Mouse (Mus musculus): ENCODE results near the gene Lingo1.

The Lingo1 gene

DNA sequence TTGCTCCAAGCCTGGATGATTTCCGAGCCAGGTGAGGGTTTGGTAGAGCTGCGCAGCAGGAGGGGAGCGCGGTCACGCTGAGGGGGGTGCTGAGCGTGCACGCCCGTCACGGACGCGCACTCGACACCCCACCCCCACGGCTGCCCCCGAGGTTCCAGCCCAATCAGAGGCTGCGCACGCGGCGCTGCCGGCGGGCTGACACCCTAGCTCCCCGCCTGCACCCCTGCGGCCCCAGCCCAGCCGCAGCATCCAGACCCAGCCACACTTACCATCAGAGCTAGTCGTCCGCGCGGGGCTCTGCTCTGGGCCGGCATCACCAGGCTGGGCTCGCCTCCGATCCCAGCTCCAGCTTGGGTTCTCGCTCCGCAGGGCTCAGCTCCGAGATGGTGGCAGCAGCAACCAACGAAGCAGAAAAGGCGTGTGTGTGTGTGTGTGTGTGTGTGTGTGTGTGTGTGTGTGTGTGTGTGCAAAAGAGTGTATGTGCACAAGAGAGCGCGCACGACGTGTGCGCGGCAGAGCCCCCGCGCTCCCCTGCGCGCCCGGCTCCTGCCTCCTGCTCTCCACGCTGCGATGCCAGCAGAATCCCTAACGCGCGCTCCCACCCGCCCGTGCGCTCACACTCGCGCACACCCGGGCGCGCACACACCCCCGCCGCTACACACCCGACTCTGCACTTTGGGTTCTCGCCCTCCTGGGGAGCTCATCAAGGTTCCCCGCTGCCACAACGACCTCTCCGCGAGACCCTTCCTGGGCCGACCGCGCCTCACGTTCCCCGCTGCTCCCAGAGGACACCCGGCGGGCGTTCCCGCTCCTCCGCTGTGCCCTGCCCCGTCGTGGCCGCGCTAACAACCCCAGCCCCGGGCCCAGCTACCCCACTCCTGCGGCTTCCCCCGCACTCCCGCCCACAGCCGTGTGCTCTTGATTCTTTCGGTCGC, at the start of gene Lingo1:
TSS of gene Lingo1 (minus strand) at position 748 of the 935 bp plus-strand sequence.
- DNase-seq (ENCODE audit: low read depth, low spot score), result no peak

DNA sequence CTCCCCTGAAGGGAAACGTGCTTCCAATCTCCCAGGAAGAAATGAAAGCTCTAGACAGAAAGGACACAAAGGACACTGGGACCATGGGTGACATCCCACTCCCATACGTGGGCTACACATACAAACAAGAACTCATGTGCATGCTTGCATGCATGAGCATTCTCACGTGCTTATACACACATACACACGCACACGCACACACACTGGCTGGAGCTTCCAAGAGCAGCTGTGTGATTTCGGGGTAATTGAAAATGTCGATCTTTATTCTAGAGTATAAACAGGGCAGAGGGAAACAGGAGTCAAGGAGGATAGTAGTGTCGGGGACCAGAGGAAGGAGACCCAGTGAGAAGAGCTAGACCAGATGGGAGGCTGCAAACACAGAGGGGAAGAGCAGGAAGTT, 48.4 kb upstream of the Lingo1 start:
- DNase-seq (ENCODE audit: low read depth, low spot score), result no peak

- peak; percentile 65 for DNase-seq (ENCODE audit: low read depth, low spot score)
Observed at GRCm38 (mm10) chr9:56843679-56844188, 47.5 kb upstream of the Lingo1 start.

DNA sequence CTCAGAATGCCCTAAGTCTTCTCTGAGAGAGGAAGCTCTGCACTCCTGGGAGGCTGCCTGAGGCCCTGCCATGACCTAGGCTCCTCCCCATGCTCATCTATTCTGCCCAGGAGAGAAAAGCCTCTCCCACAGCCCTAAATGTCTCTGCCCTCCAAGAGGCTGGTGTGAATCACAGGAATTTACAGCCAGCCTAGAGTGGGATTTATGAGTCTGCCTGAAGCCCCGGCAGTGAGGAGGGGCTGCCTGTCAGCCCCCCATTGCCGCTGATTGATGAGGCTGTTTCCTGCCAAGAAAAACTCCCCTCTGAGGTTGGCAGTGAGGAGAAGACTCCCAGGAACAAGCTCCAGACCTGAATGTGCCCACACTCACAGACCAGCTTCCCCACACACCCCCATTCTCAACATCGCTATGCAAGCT, 46.0 kb upstream of the Lingo1 start:
- DNase-seq (ENCODE audit: low read depth, low spot score), result peak; percentile 49

GRCm38 (mm10) chr9:56841864-56842263, 45.6 kb upstream of the Lingo1 start:
- DNase-seq (ENCODE audit: low read depth, low spot score), result no peak

DNA sequence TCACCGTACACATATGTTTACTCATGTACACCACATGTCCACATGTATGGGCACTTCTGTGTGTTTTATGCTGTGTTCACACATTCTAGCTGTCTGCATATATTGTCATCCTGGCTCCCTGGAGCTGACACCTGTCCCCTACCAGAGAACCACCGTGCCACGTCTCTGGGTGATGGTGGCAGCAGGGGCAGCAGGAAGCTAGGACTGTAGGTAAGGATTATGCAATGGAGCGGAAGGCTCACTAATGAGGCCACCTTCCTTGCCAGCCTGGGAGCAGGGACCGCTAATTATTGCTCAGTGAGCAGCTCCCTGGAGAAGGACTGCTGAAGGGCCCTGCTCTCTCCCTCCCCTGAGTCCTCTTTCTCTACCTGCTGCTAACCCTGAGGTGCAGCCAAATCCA, 44.5 kb upstream of the Lingo1 start:
- DNase-seq (ENCODE audit: low read depth, low spot score), result no peak

GRCm38 (mm10) chr9:56835152-56835551, 38.9 kb upstream of the Lingo1 start:
- DNase-seq (ENCODE audit: low read depth, low spot score), result no peak

GRCm38 (mm10) chr9:56832900-56833299, 36.6 kb upstream of the Lingo1 start:
- DNase-seq (ENCODE audit: low read depth, low spot score), result no peak

DNA sequence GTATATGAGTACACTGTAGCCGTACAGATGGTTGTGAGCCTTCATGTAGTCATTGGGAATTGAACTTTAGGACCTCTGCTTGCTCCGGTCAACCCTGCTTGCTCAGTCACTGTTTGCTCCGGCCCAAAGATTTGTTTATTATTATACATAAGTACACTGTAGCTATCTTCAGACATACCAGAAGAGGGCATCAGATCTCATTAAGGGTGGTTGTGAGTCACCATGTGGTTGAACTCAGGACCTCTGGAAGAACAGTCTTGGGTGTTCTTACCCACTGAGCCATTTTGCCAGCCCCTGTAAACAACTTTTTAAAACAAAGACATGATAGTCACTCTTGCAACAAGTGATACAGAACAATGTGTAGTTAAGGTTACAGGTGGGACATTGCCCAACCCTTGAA, 35.6 kb upstream of the Lingo1 start:
- DNase-seq (ENCODE audit: low read depth, low spot score), result no peak

DNA sequence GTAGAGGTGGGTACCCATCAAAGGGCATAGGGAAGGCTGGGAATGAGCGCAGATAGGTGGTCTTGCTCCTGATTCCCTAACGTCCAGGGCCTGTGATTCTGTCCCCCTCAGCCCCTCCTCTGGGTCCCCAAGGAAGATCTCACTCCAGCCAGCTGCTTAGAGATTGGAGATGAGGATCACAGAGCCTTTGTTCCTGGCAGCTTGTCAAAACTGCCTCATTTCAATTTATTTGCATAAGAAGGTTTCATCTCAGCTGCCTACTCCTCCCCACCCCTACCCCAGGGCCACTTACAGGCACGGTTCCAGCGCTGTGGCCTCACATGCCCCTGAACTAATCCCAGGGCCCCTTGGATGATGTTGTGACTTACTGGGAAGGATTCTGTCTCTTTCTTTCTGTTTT, 33.9 kb upstream of the Lingo1 start:
- DNase-seq (ENCODE audit: low read depth, low spot score), result no peak

GRCm38 (mm10) chr9:56828841-56829240, 32.6 kb upstream of the Lingo1 start:
- DNase-seq (ENCODE audit: low read depth, low spot score), result no peak

DNA sequence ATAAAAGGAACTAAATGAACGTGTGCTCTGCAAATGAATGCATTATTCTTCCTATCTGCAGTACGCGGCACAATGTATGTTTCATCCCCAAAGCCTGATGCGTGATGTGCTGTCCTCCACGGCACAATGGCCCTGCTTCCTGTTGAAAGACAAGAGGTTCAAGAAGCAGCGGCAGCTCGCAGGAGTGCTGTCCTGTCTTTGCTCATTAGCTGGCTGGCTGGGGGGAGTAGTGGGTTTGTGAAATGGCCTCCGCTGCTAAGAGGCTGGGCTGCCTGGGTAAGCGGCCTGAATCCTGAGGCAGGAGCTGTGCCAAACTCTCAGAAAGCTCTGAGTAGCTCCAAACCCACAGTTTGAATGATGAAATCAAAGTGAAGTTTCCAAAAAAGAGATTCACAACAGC, 31.9 kb upstream of the Lingo1 start:
- no peak for DNase-seq (ENCODE audit: low read depth, low spot score)

- no peak for DNase-seq (ENCODE audit: low read depth, low spot score)
Observed at GRCm38 (mm10) chr9:56825476-56826213, 29.4 kb upstream of the Lingo1 start.

DNA sequence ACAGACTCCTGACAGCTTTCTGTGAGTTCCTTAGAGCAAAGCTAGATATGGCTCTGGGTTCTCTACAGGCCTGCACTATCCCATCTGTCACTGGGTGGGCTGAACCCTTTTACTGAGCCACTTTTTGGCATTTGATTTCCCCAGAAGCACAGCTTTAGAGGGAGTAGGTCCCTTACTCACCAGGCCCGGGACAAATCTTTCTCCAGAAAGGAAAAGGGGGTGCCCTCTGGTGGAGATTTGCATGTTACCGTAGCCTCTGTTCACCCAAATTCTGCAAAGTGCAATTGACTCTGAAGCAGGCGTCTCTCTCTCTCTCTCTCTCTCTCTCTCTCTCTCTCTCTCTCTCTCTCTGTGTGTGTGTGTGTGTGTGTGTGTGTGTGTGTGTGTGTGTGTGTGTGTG, 28.6 kb upstream of the Lingo1 start:
- DNase-seq (ENCODE audit: low read depth, low spot score), result no peak

GRCm38 (mm10) chr9:56810916-56811315, 14.6 kb upstream of the Lingo1 start:
- DNase-seq (ENCODE audit: low read depth, low spot score), result no peak

- DNase-seq (ENCODE audit: low read depth, low spot score), result no peak
Observed at GRCm38 (mm10) chr9:56807990-56808389, 11.7 kb upstream of the Lingo1 start.

GRCm38 (mm10) chr9:56803146-56803545, 6.9 kb upstream of the Lingo1 start:
- no peak for DNase-seq (ENCODE audit: low read depth, low spot score)

DNA sequence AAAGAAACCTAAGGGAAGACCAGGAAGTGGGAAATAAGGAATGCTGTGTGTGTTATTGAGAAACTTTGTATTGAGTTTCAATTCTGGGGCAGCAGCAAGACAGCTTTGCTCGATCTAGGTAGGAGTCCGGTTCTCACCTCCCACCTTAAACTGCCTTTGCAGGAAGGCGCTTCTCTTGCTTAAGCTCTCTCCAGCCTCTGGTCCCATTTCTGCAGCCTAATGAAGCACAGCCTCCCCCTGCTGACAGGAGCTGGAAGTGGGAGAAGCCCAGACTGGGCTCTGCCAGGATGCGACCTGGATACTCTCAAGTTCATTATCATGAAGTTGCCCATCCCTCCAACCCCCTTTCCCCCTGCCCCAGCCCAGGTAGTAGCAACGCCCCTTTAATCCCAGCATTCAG, 1.6 kb upstream of the Lingo1 start:
- DNase-seq (ENCODE audit: low read depth, low spot score), result no peak

DNA sequence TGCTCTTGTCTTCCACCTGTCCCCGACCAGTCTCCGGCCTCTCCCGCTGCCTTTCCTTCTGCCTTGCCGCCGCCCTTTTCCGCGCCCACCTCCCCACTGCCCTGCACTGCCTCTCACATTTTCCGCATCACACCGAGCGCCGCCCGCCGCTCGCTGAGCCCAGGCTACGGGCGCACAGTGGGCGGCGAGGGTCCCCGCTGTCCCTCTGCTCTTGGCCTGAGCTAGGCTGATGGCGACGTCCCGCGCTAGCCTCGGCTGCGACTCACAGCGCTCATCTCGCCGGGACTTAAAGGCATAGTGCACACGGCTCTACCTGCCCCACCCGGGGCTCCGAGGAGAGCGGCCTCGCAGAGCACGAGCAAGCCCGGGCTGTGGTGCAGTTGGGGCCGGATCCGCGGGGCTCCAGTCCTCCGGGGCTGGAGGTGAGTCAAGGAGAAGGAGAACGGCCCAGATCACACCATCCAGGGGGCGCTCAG, 426 bp upstream of the Lingo1 start:
- DNase-seq (ENCODE audit: low read depth, low spot score), result no peak

- DNase-seq (ENCODE audit: low read depth, low spot score), result no peak
Observed at GRCm38 (mm10) chr9:56791696-56792261, 4.5 kb downstream of the Lingo1 start.

- no peak for DNase-seq (ENCODE audit: low read depth, low spot score)
Observed at GRCm38 (mm10) chr9:56784576-56784975, 11.7 kb downstream of the Lingo1 start.

Measured in embryo, embryonic 11.5 days (tissue).